Mouse (Mus musculus) kidney, adult 8-10 months (tissue): ENCODE results near the gene Gsap.
"Not testable (repeated sequence)": the region's sequence is repeated elsewhere in the genome, so short reads cannot be mapped to it uniquely, and the experiment has no call there.

Experiments
- DNase-seq, 2 experiments: peaks; one replicate each; pipeline ENCODE4 v3.0.0; 2022

The Gsap gene

GRCm38 (mm10) chr5:21329672-21330665 lies 143.9 kb downstream of the Gsap start:
- no peak for DNase-seq

GRCm38 (mm10) chr5:21331656-21332055 lies 145.6 kb downstream of the Gsap start:
- peak in 1 of 2 experiments; percentile 7 for DNase-seq

- no peak for DNase-seq
These were observed 146.1 kb downstream of the Gsap start for GRCm38 (mm10) chr5:21332119-21332518.

- DNase-seq = not testable (repeated sequence)
These were observed 156.2 kb downstream of the Gsap start for GRCm38 (mm10) chr5:21342265-21342664.

- no peak for DNase-seq
These were observed 162.3 kb downstream of the Gsap start for GRCm38 (mm10) chr5:21348366-21348765.

GRCm38 (mm10) chr5:21351678-21352077 lies 165.6 kb downstream of the Gsap start:
- no peak for DNase-seq

- no peak for DNase-seq
These were observed 172.6 kb downstream of the Gsap start for GRCm38 (mm10) chr5:21358648-21359047.

GRCm38 (mm10) chr5:21363343-21363742 lies 177.3 kb downstream of the Gsap start:
- DNase-seq = no peak
